Mouse (Mus musculus): ENCODE data around the gene Cacna1e. TPM values are rescaled to one million over a fixed set of nuclear protein-coding genes. Genes with fewer than 3 reads are reported as not detected.

Cacna1e gene
- polyA plus RNA-seq, 1 experiment from 2014 or later, result 0.02 TPM

- Histone ChIP-seq H3K4me2 (no peak overlapping the region), H3K4me1 (replicated peaks) (peaks cover 15% of the 10 kb centered on the region), H3K36me3 (replicated peaks) (no peaks in the 10 kb centered on the region), H3K27ac (replicated peaks) (no peak overlapping the region), H3K9me3 (replicated peaks) (no peaks in the 10 kb centered on the region), H3K9ac (no peak overlapping the region), H3K4me3 (replicated peaks) (no peak overlapping the region), H3K27me3 (no peaks in the 10 kb centered on the region)
- WGBS (ENCODE audit: insufficient replicate concordance), result 65% methylated on average over 8 of the region's 8 CpGs
- no peak for ATAC-seq (ENCODE audit: insufficient read depth)
Measured at GRCm38 (mm10) chr1:154706974-154707373, 177.3 kb downstream of the Cacna1e start.

- Histone ChIP-seq H3K9ac (no peak overlapping the region), H3K4me2 (no peak overlapping the region), H3K27ac (replicated peaks) (no peak overlapping the region), H3K27me3 (no peaks in the 10 kb centered on the region), H3K4me1 (replicated peaks) (peaks cover 15% of the 10 kb centered on the region), H3K9me3 (replicated peaks) (no peaks in the 10 kb centered on the region), H3K36me3 (replicated peaks) (no peaks in the 10 kb centered on the region), H3K4me3 (replicated peaks) (no peak overlapping the region)
- no peak for ATAC-seq (ENCODE audit: insufficient read depth)
- WGBS (ENCODE audit: insufficient replicate concordance), result 65% methylated on average over 7 of the region's 7 CpGs
Measured at GRCm38 (mm10) chr1:154705882-154706565, 178.3 kb downstream of the Cacna1e start.

- peaks cover 15% of the 10 kb centered on the region for H3K4me1 ChIP-seq (replicated peaks)
- no peaks in the 10 kb centered on the region for H3K9me3 ChIP-seq (replicated peaks)
- no peaks in the 10 kb centered on the region for H3K36me3 ChIP-seq (replicated peaks)
- no peak overlapping the region for H3K9ac ChIP-seq
- 53% methylated on average over 11 of the region's 11 CpGs for WGBS (ENCODE audit: insufficient replicate concordance)
- H3K4me2 ChIP-seq, result no peak overlapping the region
- H3K4me3 ChIP-seq (replicated peaks), result no peak overlapping the region
- no peaks in the 10 kb centered on the region for H3K27me3 ChIP-seq
- no peak overlapping the region for H3K27ac ChIP-seq (replicated peaks)
- ATAC-seq (ENCODE audit: insufficient read depth), result no peak
Measured at GRCm38 (mm10) chr1:154704558-154705185, 179.6 kb downstream of the Cacna1e start.

- Histone ChIP-seq H3K36me3 (replicated peaks) (no peaks in the 10 kb centered on the region), H3K9ac (no peak overlapping the region), H3K27ac (replicated peaks) (no peak overlapping the region), H3K4me1 (replicated peaks) (peaks cover 8% of the 10 kb centered on the region), H3K27me3 (no peaks in the 10 kb centered on the region), H3K4me3 (replicated peaks) (no peak overlapping the region), H3K9me3 (replicated peaks) (no peaks in the 10 kb centered on the region), H3K4me2 (no peak overlapping the region)
- no peak for ATAC-seq (ENCODE audit: insufficient read depth)
- WGBS (ENCODE audit: insufficient replicate concordance), result 41% methylated on average over 2 of the region's 2 CpGs
Measured at GRCm38 (mm10) chr1:154702623-154703022, 181.7 kb downstream of the Cacna1e start.

GRCm38 (mm10) chr1:154688876-154689665 lies 195.2 kb downstream of the Cacna1e start:
- H3K27ac ChIP-seq (replicated peaks), result no peak overlapping the region
- no peak overlapping the region for H3K4me3 ChIP-seq (replicated peaks)
- H3K9me3 ChIP-seq (replicated peaks), result no peaks in the 10 kb centered on the region
- no peak overlapping the region for H3K4me2 ChIP-seq
- no peaks in the 10 kb centered on the region for H3K27me3 ChIP-seq
- no peaks in the 10 kb centered on the region for H3K4me1 ChIP-seq (replicated peaks)
- no peaks in the 10 kb centered on the region for H3K36me3 ChIP-seq (replicated peaks)
- ATAC-seq (ENCODE audit: insufficient read depth), result no peak
- H3K9ac ChIP-seq, result no peak overlapping the region
- WGBS (ENCODE audit: insufficient replicate concordance), result 42% methylated on average over 14 of the region's 14 CpGs

GRCm38 (mm10) chr1:154686861-154687260 lies 197.4 kb downstream of the Cacna1e start:
- ATAC-seq (ENCODE audit: insufficient read depth), result no peak
- WGBS (ENCODE audit: insufficient replicate concordance), result 63% methylated on average over 6 of the region's 6 CpGs

GRCm38 (mm10) chr1:154683477-154684106 lies 200.7 kb downstream of the Cacna1e start:
- Histone ChIP-seq H3K4me3 (replicated peaks) (no peak overlapping the region), H3K9me3 (replicated peaks) (no peaks in the 10 kb centered on the region), H3K27me3 (no peaks in the 10 kb centered on the region), H3K4me1 (replicated peaks) (no peaks in the 10 kb centered on the region), H3K9ac (no peak overlapping the region), H3K4me2 (no peak overlapping the region), H3K27ac (replicated peaks) (no peak overlapping the region), H3K36me3 (replicated peaks) (no peaks in the 10 kb centered on the region)
- ATAC-seq (ENCODE audit: insufficient read depth), result no peak
- WGBS (ENCODE audit: insufficient replicate concordance), result 62% methylated on average over 1 of the region's 1 CpGs

More at GRCm38 (mm10) chr1:154686861-154687260, 197.4 kb downstream of the Cacna1e start:
- Histone ChIP-seq H3K4me3 (replicated peaks) (no peak overlapping the region), H3K36me3 (replicated peaks) (no peaks in the 10 kb centered on the region), H3K4me2 (no peak overlapping the region), H3K27ac (replicated peaks) (no peak overlapping the region), H3K9me3 (replicated peaks) (no peaks in the 10 kb centered on the region), H3K27me3 (no peaks in the 10 kb centered on the region), H3K9ac (no peak overlapping the region), H3K4me1 (replicated peaks) (no peaks in the 10 kb centered on the region)

GRCm38 (mm10) chr1:154678989-154679388 lies 205.3 kb downstream of the Cacna1e start:
- no peak overlapping the region for H3K4me2 ChIP-seq

GRCm38 (mm10) chr1:154678151-154678550 lies 206.2 kb downstream of the Cacna1e start:
- 82% methylated on average over 3 of the region's 3 CpGs for WGBS (ENCODE audit: insufficient replicate concordance)
- no peaks in the 10 kb centered on the region for H3K27me3 ChIP-seq
- H3K27ac ChIP-seq (replicated peaks), result no peak overlapping the region
- H3K36me3 ChIP-seq (replicated peaks), result no peaks in the 10 kb centered on the region
- H3K4me3 ChIP-seq (replicated peaks), result no peak overlapping the region
- no peak overlapping the region for H3K4me2 ChIP-seq
- no peaks in the 10 kb centered on the region for H3K9me3 ChIP-seq (replicated peaks)
- H3K4me1 ChIP-seq (replicated peaks), result no peaks in the 10 kb centered on the region
- no peak overlapping the region for H3K9ac ChIP-seq
- no peak for ATAC-seq (ENCODE audit: insufficient read depth)

More at GRCm38 (mm10) chr1:154678989-154679388, 205.3 kb downstream of the Cacna1e start:
- Histone ChIP-seq H3K9me3 (replicated peaks) (no peaks in the 10 kb centered on the region), H3K27me3 (no peaks in the 10 kb centered on the region), H3K4me3 (replicated peaks) (no peak overlapping the region), H3K9ac (no peak overlapping the region), H3K36me3 (replicated peaks) (no peaks in the 10 kb centered on the region), H3K4me1 (replicated peaks) (no peaks in the 10 kb centered on the region), H3K27ac (replicated peaks) (no peak overlapping the region)
- no peak for ATAC-seq (ENCODE audit: insufficient read depth)
- 47% methylated on average over 1 of the region's 1 CpGs for WGBS (ENCODE audit: insufficient replicate concordance)

GRCm38 (mm10) chr1:154677677-154678076 lies 206.6 kb downstream of the Cacna1e start:
- Histone ChIP-seq H3K9ac (no peak overlapping the region), H3K9me3 (replicated peaks) (no peaks in the 10 kb centered on the region), H3K4me2 (no peak overlapping the region), H3K27me3 (no peaks in the 10 kb centered on the region), H3K4me3 (replicated peaks) (no peak overlapping the region), H3K27ac (replicated peaks) (no peak overlapping the region), H3K4me1 (replicated peaks) (no peaks in the 10 kb centered on the region), H3K36me3 (replicated peaks) (no peaks in the 10 kb centered on the region)
- no peak for ATAC-seq (ENCODE audit: insufficient read depth)
- WGBS (ENCODE audit: insufficient replicate concordance), result 18% methylated on average over 2 of the region's 2 CpGs

GRCm38 (mm10) chr1:154663721-154664120 lies 220.6 kb downstream of the Cacna1e start:
- Histone ChIP-seq H3K4me2 (no peak overlapping the region), H3K9me3 (replicated peaks) (no peaks in the 10 kb centered on the region), H3K27me3 (no peaks in the 10 kb centered on the region), H3K4me1 (replicated peaks) (no peaks in the 10 kb centered on the region), H3K4me3 (replicated peaks) (no peak overlapping the region), H3K36me3 (replicated peaks) (no peaks in the 10 kb centered on the region), H3K27ac (replicated peaks) (no peak overlapping the region), H3K9ac (no peak overlapping the region)
- ATAC-seq (ENCODE audit: insufficient read depth), result no peak
